Mouse (Mus musculus): ENCODE data around the gene Cct4.

Gene Cct4

GRCm38 (mm10) chr11:22982846-22983245, 7.5 kb upstream of the Cct4 start:
- no peak for DNase-seq (ENCODE audit: low spot score)

GRCm38 (mm10) chr11:22985510-22985909, 4.8 kb upstream of the Cct4 start:
- no peak for DNase-seq (ENCODE audit: low spot score)

GRCm38 (mm10) chr11:22987357-22987756, 3.0 kb upstream of the Cct4 start:
- DNase-seq (ENCODE audit: low spot score), result no peak

GRCm38 (mm10) chr11:22989786-22990185, 533 bp upstream of the Cct4 start:
- no peak for DNase-seq (ENCODE audit: low spot score)

GRCm38 (mm10) chr11:22991218-22991835, 1.0 kb downstream of the Cct4 start:
- DNase-seq (ENCODE audit: low spot score), result no peak

GRCm38 (mm10) chr11:22994271-22994670, 4.0 kb downstream of the Cct4 start:
- no peak for DNase-seq (ENCODE audit: low spot score)

- no peak for DNase-seq (ENCODE audit: low spot score)
These were observed 5.1 kb downstream of the Cct4 start for GRCm38 (mm10) chr11:22995461-22995860.

GRCm38 (mm10) chr11:22998308-22998707, 8.0 kb downstream of the Cct4 start:
- no peak for DNase-seq (ENCODE audit: low spot score)

GRCm38 (mm10) chr11:23005276-23005675, 15.0 kb downstream of the Cct4 start:
- DNase-seq (ENCODE audit: low spot score), result no peak

GRCm38 (mm10) chr11:23007166-23007480, 16.8 kb downstream of the Cct4 start:
- DNase-seq (ENCODE audit: low spot score), result no peak

- peak; percentile 38 for DNase-seq (ENCODE audit: low spot score)
These were observed 17.3 kb downstream of the Cct4 start, which contains the start of gene Fam161a for GRCm38 (mm10) chr11:23007481-23008180. TSS of gene Fam161a (plus strand) at chr11:23007531.

GRCm38 (mm10) chr11:23008181-23008823, 18.0 kb downstream of the Cct4 start:
- peak; percentile 57 for DNase-seq (ENCODE audit: low spot score)

- DNase-seq (ENCODE audit: low spot score), result no peak
These were observed 18.5 kb downstream of the Cct4 start for GRCm38 (mm10) chr11:23008824-23009200.

GRCm38 (mm10) chr11:23013096-23013495, 22.8 kb downstream of the Cct4 start:
- no peak for DNase-seq (ENCODE audit: low spot score)

- no peak for DNase-seq (ENCODE audit: low spot score)
These were observed 23.4 kb downstream of the Cct4 start for GRCm38 (mm10) chr11:23013580-23014294.

- no peak for DNase-seq (ENCODE audit: low spot score)
These were observed 24.7 kb downstream of the Cct4 start for GRCm38 (mm10) chr11:23014996-23015395.

GRCm38 (mm10) chr11:23017943-23018342, 27.6 kb downstream of the Cct4 start:
- no peak for DNase-seq (ENCODE audit: low spot score)

- no peak for DNase-seq (ENCODE audit: low spot score)
These were observed 29.9 kb downstream of the Cct4 start for GRCm38 (mm10) chr11:23020116-23020770.

GRCm38 (mm10) chr11:23020841-23021240, 30.5 kb downstream of the Cct4 start:
- no peak for DNase-seq (ENCODE audit: low spot score)

GRCm38 (mm10) chr11:23023155-23023554, 32.8 kb downstream of the Cct4 start:
- DNase-seq (ENCODE audit: low spot score), result no peak

- DNase-seq (ENCODE audit: low spot score), result no peak
These were observed 33.9 kb downstream of the Cct4 start for GRCm38 (mm10) chr11:23024169-23024568.

GRCm38 (mm10) chr11:23028957-23029356, 38.6 kb downstream of the Cct4 start:
- no peak for DNase-seq (ENCODE audit: low spot score)

All from ovary, postnatal 10 days (tissue).